Mouse (Mus musculus): ENCODE measurements around the gene Aph1a. TPM values are rescaled to one million over a fixed set of nuclear protein-coding genes. Genes with fewer than 3 reads are reported as not detected.

Aph1a gene
- total and polyA plus RNA-seq, 2 experiments, result 36.2 to 255 TPM

DNA sequence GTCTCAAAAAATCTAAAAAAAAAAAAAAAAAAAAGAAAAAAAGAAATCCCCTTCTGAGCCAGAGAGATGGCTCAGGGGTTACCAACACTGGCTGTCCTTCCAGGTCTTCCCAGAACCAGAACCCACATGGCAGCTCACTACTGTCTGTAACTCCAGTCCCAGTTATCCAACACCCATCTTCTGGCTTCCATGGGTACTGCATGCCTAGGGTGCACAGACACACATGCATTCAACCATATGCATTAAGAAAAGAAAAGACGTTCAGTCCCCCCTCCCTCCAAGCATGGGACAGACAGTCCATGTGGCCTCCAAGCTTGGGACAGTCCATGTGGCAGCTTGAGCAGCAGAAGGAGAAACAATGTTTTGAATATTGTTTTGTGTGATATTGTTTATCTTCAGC is 38.4 kb downstream of the Aph1a start:
- Histone ChIP-seq H3K9ac (ENCODE audit: low read depth, low read length) (no peak overlapping the region), H3K27ac (replicated peaks; ENCODE audit: insufficient read depth, low read depth, low read length) (no peak overlapping the region), H3K4me3 (ENCODE audit: insufficient read depth, low read depth, low read length) (no peak overlapping the region), H3K36me3 (ENCODE audit: control insufficient read depth, insufficient read depth, low read length) (peaks cover 8% of the 10 kb centered on the region), H3K4me1 (ENCODE audit: control insufficient read depth, insufficient read depth, low read length) (peaks cover 2% of the 10 kb centered on the region), H3K79me2 (ENCODE audit: control insufficient read depth, insufficient read depth, low read length) (peaks cover 4% of the 10 kb centered on the region; the same call in 1 of the 2 replicates), H3K27me3 (ENCODE audit: control insufficient read depth, insufficient read depth, low read length) (no peaks in the 10 kb centered on the region)
- DNase-seq (ENCODE audit: extremely low read depth, low read depth, low spot score), result no peak
- WGBS, result 83% methylated on average over 1 of the region's 1 CpGs
- TF ChIP-seq POLR2A (IDR thresholded peaks at IDR 0.05; ENCODE audit: extremely low read depth, insufficient read depth, low read length) (no peak), CTCF (IDR thresholded peaks at IDR 0.05; ENCODE audit: low read depth, low read length) (no peak)

DNA sequence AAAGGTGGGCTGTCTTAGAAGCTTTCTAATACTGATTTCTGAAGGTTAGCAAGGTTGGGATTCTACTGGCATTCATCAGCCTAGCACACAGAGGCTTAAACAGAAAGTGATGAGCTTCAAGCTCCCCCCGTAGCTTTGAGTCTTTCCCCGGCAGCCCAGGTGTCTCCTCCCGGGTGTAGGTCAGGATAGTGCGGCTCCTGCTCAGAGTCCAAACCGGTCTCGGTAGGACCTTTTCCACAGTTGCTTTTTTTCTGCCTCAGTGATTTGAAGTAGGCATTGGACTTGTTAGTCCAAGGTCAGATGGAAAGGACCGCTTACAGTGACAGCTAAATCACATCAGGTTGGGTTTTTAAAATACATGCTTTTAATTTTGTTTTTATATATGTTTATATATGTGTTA is 38.8 kb downstream of the Aph1a start:
- Histone ChIP-seq H3K27me3 (ENCODE audit: control insufficient read depth, insufficient read depth, low read length) (no peaks in the 10 kb centered on the region), H3K27ac (replicated peaks; ENCODE audit: insufficient read depth, low read depth, low read length) (no peak overlapping the region), H3K9ac (ENCODE audit: low read depth, low read length) (no peak overlapping the region), H3K36me3 (ENCODE audit: control insufficient read depth, insufficient read depth, low read length) (peaks cover 9% of the 10 kb centered on the region), H3K4me3 (ENCODE audit: insufficient read depth, low read depth, low read length) (no peak overlapping the region), H3K79me2 (ENCODE audit: control insufficient read depth, insufficient read depth, low read length) (peaks cover 4% of the 10 kb centered on the region; the same call in 1 of the 2 replicates), H3K4me1 (ENCODE audit: control insufficient read depth, insufficient read depth, low read length) (peaks cover 2% of the 10 kb centered on the region)
- WGBS, result 88% methylated on average over 7 of the region's 7 CpGs
- no peak for DNase-seq (ENCODE audit: extremely low read depth, low read depth, low spot score)
- no peak for TF ChIP-seq POLR2A (IDR thresholded peaks at IDR 0.05; ENCODE audit: extremely low read depth, insufficient read depth, low read length)
- TF ChIP-seq CTCF (IDR thresholded peaks at IDR 0.05; ENCODE audit: low read depth, low read length), result no peak

DNA sequence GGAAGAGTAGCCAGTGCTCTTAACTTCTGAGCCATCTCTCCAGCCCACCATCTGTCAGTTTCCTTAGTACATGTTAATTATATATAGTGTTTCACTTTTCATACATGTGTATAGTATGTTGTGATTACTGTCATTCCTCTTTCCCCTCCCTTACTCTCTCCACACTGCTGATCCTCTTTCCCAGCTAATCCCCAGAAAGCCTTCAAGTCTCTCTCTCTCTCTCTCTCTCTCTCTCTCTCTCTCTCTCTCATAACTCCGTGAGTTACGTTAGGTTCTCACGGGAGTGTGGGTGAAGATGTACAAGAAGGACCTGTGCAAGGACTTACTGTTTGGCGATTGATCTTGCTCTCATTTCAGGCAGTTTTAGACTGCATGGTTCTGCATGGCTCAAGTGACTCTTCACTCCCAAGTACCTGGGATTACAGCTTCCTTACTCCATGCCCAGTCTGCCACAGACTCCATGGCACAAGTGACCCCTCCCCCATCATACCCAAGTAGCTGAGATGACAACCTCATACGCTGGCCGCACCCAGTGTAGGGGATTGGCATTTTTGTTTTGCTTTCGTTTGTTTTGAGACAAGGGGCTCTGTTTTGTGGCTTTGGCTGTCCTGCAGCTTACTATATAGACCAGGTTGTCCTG is 39.5 kb downstream of the Aph1a start:
- no peak for DNase-seq (ENCODE audit: extremely low read depth, low read depth, low spot score)
- H3K27me3 ChIP-seq (ENCODE audit: control insufficient read depth, insufficient read depth, low read length), result no peaks in the 10 kb centered on the region
- peaks cover 2% of the 10 kb centered on the region for H3K4me1 ChIP-seq (ENCODE audit: control insufficient read depth, insufficient read depth, low read length)
- peaks cover 14% of the 10 kb centered on the region for H3K36me3 ChIP-seq (ENCODE audit: control insufficient read depth, insufficient read depth, low read length)
- TF ChIP-seq POLR2A (IDR thresholded peaks at IDR 0.05; ENCODE audit: extremely low read depth, insufficient read depth, low read length), result no peak
- no peak for TF ChIP-seq CTCF (IDR thresholded peaks at IDR 0.05; ENCODE audit: low read depth, low read length)
- H3K79me2 ChIP-seq (ENCODE audit: control insufficient read depth, insufficient read depth, low read length), result peaks cover 4% of the 10 kb centered on the region; the same call in 1 of the 2 replicates
- no peak overlapping the region for H3K27ac ChIP-seq (replicated peaks; ENCODE audit: insufficient read depth, low read depth, low read length)
- H3K4me3 ChIP-seq (ENCODE audit: insufficient read depth, low read depth, low read length), result no peak overlapping the region
- H3K9ac ChIP-seq (ENCODE audit: low read depth, low read length), result no peak overlapping the region
- WGBS, result 94% methylated on average over 7 of the region's 7 CpGs

DNA sequence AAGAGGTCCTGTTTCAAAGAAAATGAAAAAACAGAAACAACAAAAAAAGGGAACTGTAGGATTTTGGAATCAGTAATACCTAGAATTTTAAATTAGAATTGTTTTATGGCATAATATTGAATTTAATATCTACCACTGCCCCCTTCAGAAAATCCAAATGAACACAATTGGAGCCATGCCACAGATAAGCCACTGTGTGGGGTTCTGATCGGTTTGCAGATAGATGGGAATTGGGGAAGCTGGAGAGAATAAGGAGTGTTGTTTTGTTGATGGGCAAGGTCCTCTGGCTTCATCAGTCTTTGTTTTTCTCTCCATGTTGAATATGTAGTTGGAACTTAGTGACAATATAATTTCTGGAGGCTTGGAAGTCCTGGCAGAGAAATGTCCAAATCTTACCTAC is 40.7 kb downstream of the Aph1a start:
- Histone ChIP-seq H3K9ac (ENCODE audit: low read depth, low read length) (no peak overlapping the region), H3K27ac (replicated peaks; ENCODE audit: insufficient read depth, low read depth, low read length) (no peak overlapping the region), H3K4me1 (ENCODE audit: control insufficient read depth, insufficient read depth, low read length) (no peaks in the 10 kb centered on the region), H3K36me3 (ENCODE audit: control insufficient read depth, insufficient read depth, low read length) (peaks cover 19% of the 10 kb centered on the region), H3K79me2 (ENCODE audit: control insufficient read depth, insufficient read depth, low read length) (peaks cover 4% of the 10 kb centered on the region; the same call in 1 of the 2 replicates), H3K4me3 (ENCODE audit: insufficient read depth, low read depth, low read length) (no peak overlapping the region), H3K27me3 (ENCODE audit: control insufficient read depth, insufficient read depth, low read length) (no peaks in the 10 kb centered on the region)
- TF ChIP-seq POLR2A (IDR thresholded peaks at IDR 0.05; ENCODE audit: extremely low read depth, insufficient read depth, low read length), result no peak
- TF ChIP-seq CTCF (IDR thresholded peaks at IDR 0.05; ENCODE audit: low read depth, low read length), result no peak
- 98% methylated on average over 1 of the region's 1 CpGs for WGBS
- no peak for DNase-seq (ENCODE audit: extremely low read depth, low read depth, low spot score)

DNA sequence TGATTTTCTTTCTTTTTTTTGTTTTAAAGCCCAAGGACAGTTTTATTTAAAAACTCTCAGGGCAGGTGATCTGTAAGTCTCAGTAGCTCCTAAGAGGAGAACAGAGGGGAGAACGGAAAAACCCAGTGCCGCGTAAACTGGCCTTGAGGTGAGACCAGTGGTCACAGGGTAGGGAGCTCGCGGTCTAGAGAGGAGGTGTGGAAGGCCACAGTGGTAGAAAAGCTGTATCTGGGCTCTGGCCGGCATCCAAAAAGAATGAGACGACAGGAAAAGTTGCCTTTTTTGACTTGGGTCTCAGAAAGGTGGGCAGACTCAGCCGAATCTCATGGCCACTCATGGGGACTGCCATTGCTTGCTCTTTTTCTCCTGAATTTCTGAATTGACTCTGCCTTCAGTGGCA is 44.4 kb downstream of the Aph1a start:
- no peak overlapping the region for H3K27ac ChIP-seq (replicated peaks; ENCODE audit: insufficient read depth, low read depth, low read length)
- H3K79me2 ChIP-seq (ENCODE audit: control insufficient read depth, insufficient read depth, low read length), result no peaks in the 10 kb centered on the region
- no peak overlapping the region for H3K4me3 ChIP-seq (ENCODE audit: insufficient read depth, low read depth, low read length)
- DNase-seq (ENCODE audit: extremely low read depth, low read depth, low spot score), result no peak
- TF ChIP-seq CTCF (IDR thresholded peaks at IDR 0.05; ENCODE audit: low read depth, low read length), result no peak
- no peak for TF ChIP-seq POLR2A (IDR thresholded peaks at IDR 0.05; ENCODE audit: extremely low read depth, insufficient read depth, low read length)
- no peak overlapping the region for H3K9ac ChIP-seq (ENCODE audit: low read depth, low read length)
- peaks cover 29% of the 10 kb centered on the region for H3K36me3 ChIP-seq (ENCODE audit: control insufficient read depth, insufficient read depth, low read length)
- WGBS, result 98% methylated on average over 8 of the region's 8 CpGs
- H3K4me1 ChIP-seq (ENCODE audit: control insufficient read depth, insufficient read depth, low read length), result no peaks in the 10 kb centered on the region
- no peaks in the 10 kb centered on the region for H3K27me3 ChIP-seq (ENCODE audit: control insufficient read depth, insufficient read depth, low read length)

DNA sequence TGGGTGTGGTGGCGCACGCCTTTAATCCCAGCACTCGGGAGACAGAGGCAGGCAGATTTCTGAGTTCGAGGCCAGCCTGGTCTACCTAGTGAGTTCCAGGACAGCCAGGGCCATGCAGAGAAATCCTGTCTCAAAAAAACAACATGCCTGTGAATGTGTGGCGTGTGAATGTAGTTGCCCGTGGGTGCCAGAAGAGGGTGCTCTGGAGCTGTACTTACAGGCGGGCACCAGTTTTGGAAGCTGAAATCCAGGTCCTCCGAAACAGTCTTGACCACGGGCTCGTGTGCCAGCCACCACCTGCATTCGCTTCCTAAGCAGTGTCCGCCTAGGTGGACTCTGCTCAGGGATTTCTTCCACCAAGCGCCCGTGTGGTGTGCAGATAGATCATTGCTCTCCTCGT is 45.1 kb downstream of the Aph1a start:
- no peaks in the 10 kb centered on the region for H3K4me1 ChIP-seq (ENCODE audit: control insufficient read depth, insufficient read depth, low read length)
- H3K36me3 ChIP-seq (ENCODE audit: control insufficient read depth, insufficient read depth, low read length), result peaks cover 29% of the 10 kb centered on the region
- H3K4me3 ChIP-seq (ENCODE audit: insufficient read depth, low read depth, low read length), result no peak overlapping the region
- H3K79me2 ChIP-seq (ENCODE audit: control insufficient read depth, insufficient read depth, low read length), result no peaks in the 10 kb centered on the region
- DNase-seq (ENCODE audit: extremely low read depth, low read depth, low spot score), result no peak
- WGBS, result 96% methylated on average over 15 of the region's 15 CpGs
- no peak overlapping the region for H3K9ac ChIP-seq (ENCODE audit: low read depth, low read length)
- H3K27ac ChIP-seq (replicated peaks; ENCODE audit: insufficient read depth, low read depth, low read length), result no peak overlapping the region
- no peaks in the 10 kb centered on the region for H3K27me3 ChIP-seq (ENCODE audit: control insufficient read depth, insufficient read depth, low read length)
- TF ChIP-seq POLR2A (IDR thresholded peaks at IDR 0.05; ENCODE audit: extremely low read depth, insufficient read depth, low read length) (no peak), CTCF (IDR thresholded peaks at IDR 0.05; ENCODE audit: low read depth, low read length) (peak; percentile 66)
